Mouse (Mus musculus) intestine, embryonic 14.5 days (tissue): ENCODE measurements around the gene Cacna1g. TPM values are rescaled to one million over a fixed set of nuclear protein-coding genes. Genes with fewer than 3 reads are reported as not detected.

Source experiments
- ATAC-seq: fragments of 200-750 bp; cut with Nextera tagmentation; replicated peaks from 2 replicates; pipeline ENCODE4 v1.8.0; 2017; ENCODE audit warnings: low read depth, moderate number of reproducible peaks, moderate TSS enrichment, moderate library complexity; ENCODE audit not compliant: low FRiP score, low TSS enrichment
- DNase-seq: peaks from one replicate; pipeline ENCODE4 v3.0.0-alpha.2; 2018; ENCODE audit warnings: low spot score
- H3K27ac ChIP-seq: fragments of 300-500 bp; sonication (generic); 2 replicates; pipeline ENCODE4 v1.5.1; 2014; ENCODE audit warnings: low read depth, mild to moderate bottlenecking, control low read depth
- H3K27me3 ChIP-seq: fragments of 300-500 bp; sonication (generic); replicated peaks from 2 replicates; pipeline ENCODE4 v1.6.1; 2014; ENCODE audit warnings: low read length, control low read depth; ENCODE audit not compliant: control insufficient read depth, insufficient read depth
- H3K36me3 ChIP-seq: fragments of 300-500 bp; sonication (generic); 2 replicates; pipeline ENCODE4 v1.6.1; 2014; ENCODE audit warnings: low read length, control low read depth; ENCODE audit not compliant: control insufficient read depth, insufficient read depth
- H3K4me1 ChIP-seq: fragments of 300-500 bp; sonication (generic); replicated peaks from 2 replicates; pipeline ENCODE4 v1.6.1; 2014; ENCODE audit warnings: low read length, control low read depth, mixed read lengths; ENCODE audit not compliant: control insufficient read depth, insufficient read depth
- H3K4me2 ChIP-seq: fragments of 300-500 bp; sonication (generic); 2 replicates; pipeline ENCODE4 v1.6.1; 2014; ENCODE audit warnings: low read length
- H3K4me3 ChIP-seq: fragments of 300-500 bp; sonication (generic); 2 replicates; pipeline ENCODE4 v1.5.1; 2014; ENCODE audit warnings: low read depth, low read length, control low read depth, mixed read lengths
- H3K9ac ChIP-seq: fragments of 300-500 bp; sonication (generic); 2 replicates; pipeline ENCODE4 v1.6.1; 2014; ENCODE audit warnings: mild to moderate bottlenecking, low read length
- H3K9me3 ChIP-seq: fragments of 300-500 bp; sonication (generic); 2 replicates; pipeline ENCODE4 v1.6.1; 2016; ENCODE audit warnings: low read length, control low read depth; ENCODE audit not compliant: control insufficient read depth
- WGBS: fragments of 180-500 bp; shearing (Covaris S2); extraction: QIAGEN DNeasy Blood & Tissue Kit; methylation state at CpG from one replicate; pipeline ENCODE4 v1.1.7; 2014; 5-methylcytosine and 5-hydroxymethylcytosine counted together
- polyA plus RNA-seq: library from polyadenylated mRNA; unstranded; fragments of >200 nt; fragmentation: Nextera tagmentation; extraction: Ambion mirVana; gene quantifications from 2 replicates; pipeline ENCODE4 v1.2.1, GENCODE M21; 2014

The Cacna1g gene
- 11.1 and 11.5 TPM in 2 replicates for polyA plus RNA-seq

GRCm38 (mm10) chr11:94473707-94474543 is at the start of gene Cacna1g:
Gene Cacna1g, minus strand, starts transcription at chr11:94474198.
- ATAC-seq (peak; percentile 90), DNase-seq (peak; percentile 89)
- peak within 1 kb of the TSS; percentile 69 for H3K27ac ChIP-seq
- H3K27me3 ChIP-seq: peaks cover 53% of the 10 kb centered on the region
- peak within 1 kb of the TSS; percentile 61 for H3K4me2 ChIP-seq
- H3K4me3 ChIP-seq: peak within 1 kb of the TSS; percentile 57
- no peaks in the 10 kb centered on the region for H3K9me3 ChIP-seq
- H3K4me1 ChIP-seq: peaks cover 32% of the 10 kb centered on the region
- peak within 1 kb of the TSS; percentile 67 for H3K9ac ChIP-seq
- WGBS: 0% methylated on average over 46 of the region's 71 CpGs
- no peaks in the 10 kb centered on the region for H3K36me3 ChIP-seq

GRCm38 (mm10) chr11:94521219-94521843 is 47.3 kb upstream of the Cacna1g start, which contains the start of gene Mycbpap:
Gene Mycbpap, minus strand, starts transcription at chr11:94521742.
- H3K36me3 ChIP-seq: no peaks in the 10 kb centered on the region
- WGBS: under 1% methylated on average over 42 of the region's 42 CpGs
- H3K27me3 ChIP-seq: no peaks in the 10 kb centered on the region
- H3K9me3 ChIP-seq: no peaks in the 10 kb centered on the region
- peak within 1 kb of the TSS; percentile 55 for H3K4me3 ChIP-seq
- peaks cover 4% of the 10 kb centered on the region; the same call in 1 of the 2 replicates for H3K4me1 ChIP-seq
- H3K27ac ChIP-seq: no peak within 1 kb of the TSS
- DNase-seq (peak; percentile 88), ATAC-seq (peak; percentile 77)
- H3K9ac ChIP-seq: peak within 1 kb of the TSS; percentile 51
- H3K4me2 ChIP-seq: peak within 1 kb of the TSS; percentile 74

- Histone ChIP-seq H3K4me2 (no peak overlapping the region), H3K36me3 (no peaks in the 10 kb centered on the region), H3K27ac (no peak overlapping the region), H3K4me1 (peaks cover 9% of the 10 kb centered on the region; the same call in 1 of the 2 replicates), H3K27me3 (no peaks in the 10 kb centered on the region), H3K4me3 (no peak overlapping the region), H3K9me3 (peaks cover 6% of the 10 kb centered on the region; the same call in 1 of the 2 replicates), H3K9ac (no peak overlapping the region)
- DNase-seq: no peak
- WGBS: 24% methylated on average over 9 of the region's 9 CpGs
- ATAC-seq: no peak
Measured at GRCm38 (mm10) chr11:94513452-94513851, 39.5 kb upstream of the Cacna1g start.

- ATAC-seq: no peak
- 72% methylated on average over 10 of the region's 10 CpGs for WGBS
- H3K4me1 ChIP-seq: peaks cover 6% of the 10 kb centered on the region; the same call in 1 of the 2 replicates
- no peak for DNase-seq
- H3K27me3 ChIP-seq: no peaks in the 10 kb centered on the region
- H3K4me3 ChIP-seq: no peak overlapping the region
- H3K9me3 ChIP-seq: peaks cover 6% of the 10 kb centered on the region; the same call in 1 of the 2 replicates
- no peaks in the 10 kb centered on the region for H3K36me3 ChIP-seq
- H3K27ac ChIP-seq: no peak overlapping the region
- H3K4me2 ChIP-seq: no peak overlapping the region
- H3K9ac ChIP-seq: no peak overlapping the region
Measured at GRCm38 (mm10) chr11:94508976-94509375, 35.0 kb upstream of the Cacna1g start.

GRCm38 (mm10) chr11:94501482-94501881 is 27.5 kb upstream of the Cacna1g start:
- DNase-seq (no peak), ATAC-seq (no peak)
- Histone ChIP-seq H3K36me3 (no peaks in the 10 kb centered on the region), H3K4me1 (peaks cover 29% of the 10 kb centered on the region), H3K4me3 (no peak overlapping the region), H3K27ac (no peak overlapping the region), H3K9ac (no peak overlapping the region), H3K4me2 (no peak overlapping the region), H3K27me3 (no peaks in the 10 kb centered on the region), H3K9me3 (no peaks in the 10 kb centered on the region)
- 89% methylated on average over 8 of the region's 8 CpGs for WGBS

- peaks cover 29% of the 10 kb centered on the region for H3K4me1 ChIP-seq
- WGBS: 12% methylated on average over 8 of the region's 8 CpGs
- peak overlapping the region; percentile 28; the same call in 1 of the 2 replicates for H3K4me3 ChIP-seq
- H3K27ac ChIP-seq: 0 out of 2 replicates have a peak overlapping the region, but pooled peaks have one; percentile 5
- H3K4me2 ChIP-seq: peak overlapping the region; percentile 65
- DNase-seq (no peak), ATAC-seq (no peak)
- H3K27me3 ChIP-seq: no peaks in the 10 kb centered on the region
- H3K9me3 ChIP-seq: no peaks in the 10 kb centered on the region
- no peak overlapping the region; the same call in 1 of the 2 replicates for H3K9ac ChIP-seq
- H3K36me3 ChIP-seq: no peaks in the 10 kb centered on the region
Measured at GRCm38 (mm10) chr11:94500362-94500761, 26.4 kb upstream of the Cacna1g start.

GRCm38 (mm10) chr11:94499661-94500152 is 25.7 kb upstream of the Cacna1g start, which contains the start of gene Epn3:
Gene Epn3, minus strand, starts transcription at chr11:94499974.
- Histone ChIP-seq H3K27me3 (no peaks in the 10 kb centered on the region), H3K4me2 (peak within 1 kb of the TSS; percentile 65), H3K9ac (peak within 1 kb of the TSS; percentile 22), H3K36me3 (no peaks in the 10 kb centered on the region), H3K9me3 (no peaks in the 10 kb centered on the region), H3K4me1 (peaks cover 29% of the 10 kb centered on the region), H3K4me3 (peak within 1 kb of the TSS; percentile 28), H3K27ac (0 out of 2 replicates have a peak within 1 kb of the TSS, but pooled peaks have one; percentile 5)
- ATAC-seq: peak; percentile 67
- DNase-seq: peak; percentile 76
- WGBS: under 1% methylated on average over 26 of the region's 26 CpGs

- ATAC-seq (no peak), DNase-seq (no peak)
- Histone ChIP-seq H3K27ac (no peak overlapping the region), H3K9me3 (no peaks in the 10 kb centered on the region), H3K4me1 (peaks cover 29% of the 10 kb centered on the region), H3K27me3 (no peaks in the 10 kb centered on the region), H3K4me2 (peak overlapping the region; percentile 65), H3K4me3 (peak overlapping the region; percentile 28), H3K36me3 (no peaks in the 10 kb centered on the region), H3K9ac (0 out of 2 replicates have a peak overlapping the region, but pooled peaks have one; percentile 22)
- WGBS: 9% methylated on average over 2 of the region's 2 CpGs
Measured at GRCm38 (mm10) chr11:94499035-94499434, 25.0 kb upstream of the Cacna1g start.
